Mouse (Mus musculus) heart, adult 2 months (tissue): ENCODE measurements at regions not wholly inside any gene's neighbourhood (a gene's known extent, or its start where the extent isn't known, plus 50 kb on each side); places are given as distances from the start of the nearest gene placed in this dataset.

ENCODE experiments used
- DNase-seq, 2 experiments: peaks; one replicate each; pipeline ENCODE4 v3.0.0; 2021
- H3K27ac ChIP-seq: fragments of 200-600 bp; 2 replicates; pipeline ENCODE4 v1.8.1; 2022
- H3K27me3 ChIP-seq: fragments of 200-500 bp; 2 replicates; pipeline ENCODE4 v1.6.1; 2012; ENCODE audit warnings: mild to moderate bottlenecking, low read length, inconsistent platforms, mixed read lengths; ENCODE audit not compliant: control insufficient read depth, insufficient read depth
- H3K36me3 ChIP-seq: fragments of 200-500 bp; 2 replicates; pipeline ENCODE4 v1.6.1; 2012; ENCODE audit warnings: low read length, inconsistent platforms; ENCODE audit not compliant: control insufficient read depth, insufficient read depth
- H3K4me1 ChIP-seq: fragments of 200-500 bp; 2 replicates; pipeline ENCODE4 v1.6.1; 2011; ENCODE audit warnings: low read length; ENCODE audit not compliant: control insufficient read depth, insufficient read depth
- H3K4me3 ChIP-seq: fragments of 200-600 bp; 2 replicates; pipeline ENCODE4 v1.8.1; 2022
- H3K79me2 ChIP-seq: fragments of 200-500 bp; replicated peaks from 2 replicates; pipeline ENCODE4 v1.6.1; 2012; ENCODE audit warnings: mild to moderate bottlenecking, inconsistent platforms, low read length, moderate library complexity, mixed read lengths; ENCODE audit not compliant: control insufficient read depth, insufficient read depth
- H3K9ac ChIP-seq: fragments of 200-500 bp; 2 replicates; pipeline ENCODE4 v1.6.1; 2012; ENCODE audit warnings: low read depth, mild to moderate bottlenecking, control low read depth, inconsistent platforms, low read length, mixed read lengths
- CTCF ChIP-seq: fragments of 200-600 bp; IDR thresholded peaks from 2 replicates; pipeline ENCODE4 v1.8.1; 2022; ENCODE audit warnings: antibody characterized with exemption, mild to moderate bottlenecking, moderate library complexity
- EP300 ChIP-seq: fragments of 200-500 bp; IDR thresholded peaks from 2 replicates; pipeline ENCODE4 v1.6.1; 2011; ENCODE audit warnings: low read depth, low read length, control low read depth; ENCODE audit not compliant: insufficient read depth
- POLR2A ChIP-seq: fragments of 200-500 bp; IDR thresholded peaks from 2 replicates; pipeline ENCODE4 v1.6.1; 2011; ENCODE audit warnings: mild to moderate bottlenecking, low read depth, low read length, control low read depth; ENCODE audit not compliant: insufficient read depth
- WGBS: fragments of 180-500 bp; shearing (Covaris S2); methylation state at CpG from one replicate; pipeline ENCODE4 v1.1.7; 2018; 5-methylcytosine and 5-hydroxymethylcytosine counted together
- intact Hi-C: fragments of 180-260 bp; cut with DNase I; formaldehyde crosslinking; loops from one replicate; pipeline ENCODE4 v1.15.1; 2025

GRCm38 (mm10) chr17:47064592-47065306, 54.4 kb upstream of the Ubr2 start:
- WGBS: 66% methylated on average over 14 of the region's 14 CpGs
- Histone ChIP-seq H3K36me3 (no peaks in the 10 kb centered on the region), H3K4me3 (no peak overlapping the region), H3K9ac (no peak overlapping the region), H3K79me2 (no peaks in the 10 kb centered on the region), H3K27me3 (no peaks in the 10 kb centered on the region), H3K4me1 (peaks cover 3% of the 10 kb centered on the region), H3K27ac (no peak overlapping the region)
- TF ChIP-seq POLR2A (no peak), CTCF (no peak), EP300 (no peak)
- DNase-seq: peak; percentile 26 to 34
- intact Hi-C loops: no loop called here

GRCm38 (mm10) chr17:47064006-47064405, 53.6 kb upstream of the Ubr2 start:
- no peak overlapping the region for H3K27ac ChIP-seq
- no peaks in the 10 kb centered on the region for H3K79me2 ChIP-seq
- 90% methylated on average over 4 of the region's 4 CpGs for WGBS
- intact Hi-C loops: no loop called here
- no peak overlapping the region for H3K9ac ChIP-seq
- no peaks in the 10 kb centered on the region for H3K27me3 ChIP-seq
- no peaks in the 10 kb centered on the region for H3K36me3 ChIP-seq
- TF ChIP-seq POLR2A: no peak
- no peak for TF ChIP-seq EP300
- no peak for TF ChIP-seq CTCF
- peaks cover 5% of the 10 kb centered on the region for H3K4me1 ChIP-seq
- DNase-seq: no peak
- H3K4me3 ChIP-seq: no peak overlapping the region

GRCm38 (mm10) chr17:47061031-47061620, 50.8 kb upstream of the Ubr2 start:
- Histone ChIP-seq H3K36me3 (no peaks in the 10 kb centered on the region), H3K27me3 (no peaks in the 10 kb centered on the region), H3K27ac (no peak overlapping the region), H3K4me3 (no peak overlapping the region), H3K79me2 (no peaks in the 10 kb centered on the region), H3K4me1 (peaks cover 5% of the 10 kb centered on the region), H3K9ac (no peak overlapping the region)
- DNase-seq: no peak
- 86% methylated on average over 8 of the region's 8 CpGs for WGBS
- TF ChIP-seq CTCF: no peak
- TF ChIP-seq EP300: no peak
- TF ChIP-seq POLR2A: no peak
- intact Hi-C loops: no loop called here
